Mouse (Mus musculus) activated CD4-positive, CD25-positive, alpha-beta regulatory T cell, adult 4 months (primary cell): ENCODE measurements around the gene Tom1. TPM values are rescaled to one million over a fixed set of nuclear protein-coding genes. Genes with fewer than 3 reads are reported as not detected.

Experiments used
- ATAC-seq: one replicate; pipeline ENCODE4 v1.8.0; 2017
- polyA plus RNA-seq, 2 experiments: library from polyadenylated mRNA; unstranded; fragments of 100-300 nt; shearing (Covaris generic); gene quantifications; one replicate each; pipeline ENCODE4 v1.2.1; 2017

Tom1 gene
- polyA plus RNA-seq, 2 experiments from 2014 or later: 14.3 to 14.7 TPM

GRCm38 (mm10) chr8:75042974-75043373 is 9.5 kb downstream of the Tom1 start:
- no peak for ATAC-seq

- no peak for ATAC-seq
Measured at GRCm38 (mm10) chr8:75046303-75046702, 12.8 kb downstream of the Tom1 start.

- ATAC-seq: no peak
Measured at GRCm38 (mm10) chr8:75047784-75048183, 14.3 kb downstream of the Tom1 start.

DNA sequence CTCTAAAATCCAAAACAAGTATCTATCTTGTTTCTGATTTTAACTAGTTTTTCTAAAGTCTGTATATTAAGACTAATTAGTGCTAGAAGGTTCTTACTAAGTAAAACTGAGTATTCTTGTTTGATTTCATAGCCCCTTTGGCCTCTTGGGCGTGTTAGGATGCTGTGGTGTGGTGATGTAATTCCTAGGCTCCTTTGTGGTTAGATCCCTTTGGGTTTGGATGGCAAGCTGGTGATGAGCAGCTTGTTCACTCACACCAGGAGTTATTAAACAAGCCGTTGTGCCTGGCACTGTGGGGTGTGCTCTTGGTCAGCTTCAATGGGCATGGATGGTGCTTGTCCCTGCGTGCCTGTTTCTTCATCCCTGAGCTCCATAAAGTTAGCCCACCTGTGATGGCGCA is 19.8 kb downstream of the Tom1 start:
- ATAC-seq: no peak

- no peak for ATAC-seq
Measured at GRCm38 (mm10) chr8:75055673-75056072, 22.2 kb downstream of the Tom1 start.

GRCm38 (mm10) chr8:75060022-75060421 is 26.5 kb downstream of the Tom1 start:
- ATAC-seq: peak; percentile 59

GRCm38 (mm10) chr8:75060815-75061214 is 27.3 kb downstream of the Tom1 start:
- ATAC-seq: no peak

- ATAC-seq: no peak
Measured at GRCm38 (mm10) chr8:75063290-75063689, 29.8 kb downstream of the Tom1 start.

- no peak for ATAC-seq
Measured at GRCm38 (mm10) chr8:75064790-75065189, 31.3 kb downstream of the Tom1 start.

DNA sequence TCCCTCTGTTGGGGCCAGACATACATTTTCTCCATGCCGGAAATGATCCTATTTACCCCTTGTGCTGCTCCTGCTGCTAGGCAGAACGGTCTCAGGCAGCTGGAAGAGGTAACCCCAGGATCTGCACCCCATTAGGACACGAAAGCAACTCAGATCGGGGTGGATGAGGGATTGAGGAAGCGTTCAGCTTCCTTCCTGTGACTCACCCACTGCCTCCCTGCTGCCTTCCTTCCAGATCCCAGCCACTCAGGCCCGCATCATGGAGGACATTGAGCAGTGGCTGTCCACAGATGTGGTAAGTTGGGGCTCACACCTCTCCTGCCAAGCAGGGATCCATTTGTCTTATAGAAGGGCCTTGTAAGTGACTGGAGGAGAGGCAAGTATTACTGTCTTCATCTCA is 33.8 kb downstream of the Tom1 start:
- no peak for ATAC-seq

- no peak for ATAC-seq
Measured at GRCm38 (mm10) chr8:75070297-75070696, 36.8 kb downstream of the Tom1 start.

GRCm38 (mm10) chr8:75071627-75072346 is 38.3 kb downstream of the Tom1 start:
- ATAC-seq: peak; percentile 81

DNA sequence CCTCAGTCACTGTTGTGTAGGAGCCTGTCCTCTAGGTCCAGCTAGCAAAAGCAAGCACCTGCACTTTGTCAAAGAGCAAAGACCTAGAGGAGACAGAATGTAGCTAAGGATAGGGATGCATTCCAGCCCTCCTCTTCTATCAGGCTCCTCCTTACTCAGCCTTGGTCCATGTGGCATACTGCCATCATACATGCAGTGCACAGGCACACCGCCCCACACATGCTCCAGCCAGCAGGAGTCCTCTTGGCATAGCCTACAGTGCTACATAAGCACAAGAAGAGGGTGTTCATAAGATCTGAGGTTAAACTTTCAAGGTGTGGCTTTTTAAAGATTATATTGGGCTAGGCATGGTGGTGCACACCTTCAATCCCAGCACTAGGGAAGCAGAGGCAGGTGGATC is 41.4 kb downstream of the Tom1 start:
- ATAC-seq: no peak

- ATAC-seq: no peak
Measured at GRCm38 (mm10) chr8:75078215-75078614, 44.7 kb downstream of the Tom1 start.

- ATAC-seq: no peak
Measured at GRCm38 (mm10) chr8:75078851-75079250, 45.3 kb downstream of the Tom1 start.

- no peak for ATAC-seq
Measured at GRCm38 (mm10) chr8:75081364-75082040, 48.0 kb downstream of the Tom1 start.

- peak; percentile 13 for ATAC-seq
Measured at GRCm38 (mm10) chr8:75082181-75082805, 48.8 kb downstream of the Tom1 start.

DNA sequence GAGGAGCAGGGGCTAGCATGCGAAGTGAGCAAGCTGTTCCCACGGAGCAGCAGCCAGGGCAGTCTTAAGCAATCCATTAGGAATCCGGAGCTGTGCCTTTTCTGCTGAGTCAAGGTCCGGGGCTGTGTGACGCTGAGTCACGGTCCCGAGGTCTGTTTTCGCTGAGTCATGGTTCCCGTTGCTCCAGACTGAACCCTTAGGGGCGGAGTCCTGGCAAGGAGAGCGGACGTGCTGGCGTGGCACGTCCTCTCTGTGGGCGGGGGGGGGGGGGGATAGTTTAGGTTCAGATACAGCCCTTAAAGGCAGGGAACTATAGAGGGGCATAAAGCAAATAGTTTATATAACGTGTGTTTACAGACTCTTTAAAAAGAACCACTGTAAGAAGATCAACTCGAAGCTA is 50.3 kb downstream of the Tom1 start:
- peak; percentile 78 for ATAC-seq

GRCm38 (mm10) chr8:75084382-75085064 is 51.0 kb downstream of the Tom1 start:
- ATAC-seq: no peak

- no peak for ATAC-seq
Measured at GRCm38 (mm10) chr8:75086002-75086401, 52.5 kb downstream of the Tom1 start.

DNA sequence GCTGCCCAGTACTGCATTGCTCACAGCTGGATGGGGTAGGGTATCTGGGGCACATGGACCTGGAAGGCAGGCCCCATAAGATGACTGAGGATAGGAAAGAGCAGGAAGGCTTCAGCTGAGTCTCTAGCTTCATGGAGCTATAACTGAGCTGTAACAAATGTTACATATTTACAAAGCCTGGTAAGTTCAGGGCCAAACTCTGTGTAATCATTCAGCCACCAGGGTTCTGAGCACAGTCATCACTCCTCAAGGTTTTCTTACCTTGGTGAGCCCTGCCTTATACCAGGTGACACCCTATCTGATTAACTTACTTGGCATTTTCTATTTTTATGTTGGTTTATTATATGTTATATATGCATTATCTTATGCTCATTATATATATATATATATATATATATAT is 53.6 kb downstream of the Tom1 start:
- ATAC-seq: no peak

- ATAC-seq: no peak
Measured at GRCm38 (mm10) chr8:75088989-75089881, 55.7 kb downstream of the Tom1 start.
